Mouse (Mus musculus) E14TG2a.4 (cell line): ENCODE results near the gene Cacna1d.

Experiments
- CTCF ChIP-seq: conservative IDR thresholded peaks from 2 replicates; pipeline ENCODE4 v1.5.1; 2014; ENCODE audit warnings: low read length
- POU5F1 ChIP-seq: IDR thresholded peaks from 2 replicates; pipeline ENCODE4 v1.6.1; 2014; ENCODE audit warnings: low read length, borderline replicate concordance

DNA sequence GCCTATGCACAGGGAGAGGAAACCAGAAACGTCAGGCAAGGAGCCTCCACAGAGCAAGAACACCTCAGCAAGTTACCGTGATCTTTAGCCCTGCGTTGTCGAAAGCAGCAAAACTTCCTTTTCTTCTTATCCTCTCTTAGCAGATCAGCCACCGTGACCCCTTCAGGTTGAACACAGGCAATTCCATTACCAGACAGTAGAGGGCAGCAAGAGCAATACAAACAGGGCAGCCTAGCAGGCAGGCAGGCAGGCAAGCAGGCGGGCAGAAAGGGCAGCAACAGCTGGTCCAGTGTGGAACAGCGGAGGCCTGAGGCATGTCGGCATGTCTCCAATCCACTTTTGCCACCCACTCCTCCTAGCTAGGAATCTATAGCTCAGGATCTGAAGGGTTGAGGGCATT is 354.3 kb downstream of the Cacna1d start:
- TF ChIP-seq POU5F1 (no peak), CTCF (peak; percentile 95)
